Mouse (Mus musculus) heart, postnatal 36 days (tissue): ENCODE results near the gene Fam161a. TPM values are rescaled to one million over a fixed set of nuclear protein-coding genes. Genes with fewer than 3 reads are reported as not detected.

Experiments used
- DNase-seq, 2 experiments: peaks; one replicate each; pipeline ENCODE4 v3.0.0; 2021 to 2022
- intact Hi-C: fragments of 180-260 bp; cut with DNase I; formaldehyde crosslinking; loops from one replicate; pipeline ENCODE4 v1.15.1; 2025
- total RNA-seq, 2 experiments: library from RNA; stranded (reverse); gene quantifications; 2 replicates each; pipeline ENCODE4 v1.2.3; 2021

Fam161a gene
- total RNA-seq, 2 experiments from 2014 or later = 2.0 to 4.2 TPM

DNA sequence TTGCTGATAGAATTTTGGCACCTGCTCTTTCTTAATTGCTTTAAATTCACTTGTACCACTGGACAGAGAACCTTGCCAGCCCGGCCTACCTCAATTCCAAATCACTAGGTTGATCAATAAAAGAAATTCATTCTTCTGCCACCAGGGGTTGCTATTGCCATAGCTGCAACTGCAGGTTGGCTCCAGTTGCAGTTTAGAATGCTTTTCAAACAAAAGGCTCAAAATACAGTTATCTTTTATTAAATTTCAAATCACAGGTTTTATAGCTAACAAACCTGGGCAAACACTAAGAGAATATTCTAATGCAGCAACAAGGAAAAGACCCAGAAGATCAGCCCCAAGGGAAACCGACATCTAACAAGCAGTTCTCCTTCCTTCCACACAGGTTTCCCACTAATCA is 20.0 kb upstream of the Fam161a start:
- DNase-seq = peak; percentile 29 to 50

DNA sequence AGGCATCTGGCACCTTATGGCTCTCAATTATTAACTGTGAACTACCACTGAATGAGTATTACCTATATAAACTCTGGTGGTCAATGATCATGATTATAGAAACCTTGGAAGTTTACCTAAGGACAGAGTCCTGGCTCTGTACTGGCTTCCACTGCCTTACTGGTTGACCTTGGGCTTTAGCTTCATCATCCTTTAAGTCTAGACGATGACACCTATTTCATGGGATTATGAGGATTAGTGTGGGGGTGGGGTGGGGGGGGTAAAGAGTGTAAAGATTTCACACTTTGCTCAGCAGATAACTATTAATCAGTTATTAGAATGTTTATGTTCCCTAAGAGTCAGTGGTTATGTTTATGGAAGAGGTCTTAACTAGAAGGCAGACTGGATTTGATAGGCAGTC is 17.5 kb upstream of the Fam161a start:
- intact Hi-C loops = loop anchor here (2.0 to 10.0 kb wide), 5 partner anchors 78 to 578 kb away; partner anchors contain the start of genes Ahsa2 and Tmem17

More for the DNA sequence above, 20.0 kb upstream of the Fam161a start:
- intact Hi-C loops = loop anchor here (1.0 to 10.0 kb wide), 3 partner anchors 285 to 580 kb away; partner anchors contain the start of gene Tmem17

DNA sequence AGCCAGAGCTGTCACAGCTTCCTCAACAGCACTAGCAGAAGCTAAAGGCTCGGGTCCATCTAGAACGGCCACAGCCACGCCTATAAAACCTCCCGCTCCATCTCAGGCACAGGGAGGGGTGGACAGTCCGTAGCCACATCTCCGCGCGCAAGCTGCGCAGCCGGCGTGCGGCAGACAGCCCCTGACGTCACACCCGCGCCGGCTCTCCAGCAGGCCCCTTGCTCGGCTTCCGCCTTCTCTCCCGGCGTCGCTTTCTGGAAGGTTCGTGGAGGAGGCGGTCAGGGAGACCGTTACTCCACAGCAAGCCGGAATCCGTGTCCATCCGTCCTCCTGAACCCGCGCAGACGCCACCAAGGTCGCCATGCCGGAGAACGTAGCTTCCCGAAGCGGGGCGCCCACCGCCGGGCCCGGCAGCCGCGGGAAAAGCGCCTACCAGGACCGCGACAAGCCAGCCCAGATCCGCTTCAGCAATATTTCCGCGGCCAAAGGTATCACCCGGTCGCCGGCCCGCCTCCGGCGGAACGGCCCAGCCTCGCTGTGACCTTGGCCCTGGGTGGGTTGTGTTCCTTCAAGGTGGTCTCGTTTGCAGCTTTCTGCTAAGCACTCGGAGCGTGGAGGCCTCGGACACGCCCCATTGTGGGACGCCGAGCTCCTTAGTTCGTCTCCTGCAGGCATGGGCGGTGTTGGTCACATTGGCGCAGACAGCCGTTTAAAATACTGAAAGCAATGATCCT is 16.8 kb upstream of the Fam161a start, which contains the start of gene Cct4:
TSS of gene Cct4 (plus strand) at position 127 of the 734 bp plus-strand sequence.
- peak; percentile 95 to 96 for DNase-seq
- intact Hi-C loops = loop anchor here (5.0 to 10.0 kb wide), 2 partner anchors 77 to 504 kb away; partner anchors contain the start of gene Ahsa2

More for the DNA sequence above, 17.5 kb upstream of the Fam161a start:
- DNase-seq = no peak

DNA sequence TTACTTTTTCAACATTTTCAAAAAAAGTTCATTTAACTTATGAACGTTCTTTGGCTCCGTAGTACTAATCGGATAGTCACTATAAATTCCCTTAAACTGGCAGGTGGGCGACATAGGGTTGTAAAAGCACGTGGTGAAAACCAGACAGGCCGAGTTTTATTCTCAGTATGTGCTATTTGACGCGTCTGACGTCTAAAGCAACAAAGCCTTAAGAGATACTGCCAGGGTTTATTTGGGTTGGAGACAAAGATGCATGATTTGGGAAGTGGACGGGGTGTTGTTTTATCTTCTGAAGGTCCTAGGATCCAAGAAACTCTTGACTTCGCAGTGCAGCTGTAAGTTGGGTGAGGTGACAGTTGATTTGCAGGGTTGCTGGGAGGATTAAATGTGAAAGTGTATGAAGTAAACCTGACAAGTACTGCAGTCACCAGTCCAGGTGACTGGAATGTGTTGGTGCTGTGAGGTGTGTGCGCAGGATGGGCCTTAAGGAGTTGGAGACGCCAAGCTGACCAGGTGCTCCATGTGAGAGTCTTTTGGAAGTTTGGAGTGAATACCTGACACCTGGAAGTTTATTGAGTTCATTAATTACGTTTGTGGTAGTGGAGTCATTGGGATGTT is 16.0 kb upstream of the Fam161a start:
- intact Hi-C loops = loop anchor here (5.0 to 10.0 kb wide), 2 partner anchors 76 to 503 kb away; partner anchors contain the start of gene Ahsa2
- no peak for DNase-seq

DNA sequence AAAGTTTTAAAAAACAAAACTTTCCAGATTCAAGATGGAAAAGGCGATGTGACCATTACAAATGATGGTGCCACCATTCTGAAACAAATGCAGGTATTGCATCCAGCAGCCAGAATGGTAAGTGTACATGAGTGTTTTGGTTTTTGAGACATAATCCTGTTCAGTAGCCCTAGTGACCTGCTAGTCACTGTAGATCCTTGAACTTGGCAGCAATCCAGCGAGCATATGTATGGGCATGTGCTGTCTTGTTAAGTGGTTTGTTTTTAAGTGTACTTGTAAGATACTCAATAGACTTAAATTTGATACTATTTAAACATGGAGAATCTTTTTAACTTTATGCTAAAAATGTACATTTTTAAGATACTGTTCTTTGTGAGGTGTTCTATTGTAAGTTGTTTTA is 13.1 kb upstream of the Fam161a start:
- DNase-seq = no peak
- intact Hi-C loops = loop anchor here (5.0 to 10.0 kb wide), 2 partner anchors 73 to 501 kb away; partner anchors contain the start of gene Ahsa2

DNA sequence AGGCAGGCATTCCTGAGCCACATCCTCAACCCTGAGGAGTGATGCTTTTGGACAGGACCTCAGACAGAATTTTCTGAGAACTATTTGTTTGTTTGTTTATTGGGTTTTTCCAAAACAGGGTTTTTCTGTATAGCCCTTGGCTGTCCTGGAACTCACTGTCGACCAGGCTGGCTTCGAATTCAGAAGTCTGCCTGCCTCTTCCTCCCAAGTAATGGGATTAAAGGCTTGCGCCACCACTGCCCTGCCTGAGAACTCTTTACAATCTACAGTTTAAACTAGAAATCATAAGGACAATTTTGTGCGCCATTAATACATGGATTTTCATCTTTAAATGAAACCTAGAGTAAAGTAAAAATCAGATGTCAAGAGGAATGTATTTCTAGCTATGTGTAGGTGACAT is 11.9 kb upstream of the Fam161a start:
- intact Hi-C loops = loop anchor here (10.0 kb wide), 1 partner anchor 499 kb away; the partner anchor contains the start of gene Ahsa2
- no peak for DNase-seq

DNA sequence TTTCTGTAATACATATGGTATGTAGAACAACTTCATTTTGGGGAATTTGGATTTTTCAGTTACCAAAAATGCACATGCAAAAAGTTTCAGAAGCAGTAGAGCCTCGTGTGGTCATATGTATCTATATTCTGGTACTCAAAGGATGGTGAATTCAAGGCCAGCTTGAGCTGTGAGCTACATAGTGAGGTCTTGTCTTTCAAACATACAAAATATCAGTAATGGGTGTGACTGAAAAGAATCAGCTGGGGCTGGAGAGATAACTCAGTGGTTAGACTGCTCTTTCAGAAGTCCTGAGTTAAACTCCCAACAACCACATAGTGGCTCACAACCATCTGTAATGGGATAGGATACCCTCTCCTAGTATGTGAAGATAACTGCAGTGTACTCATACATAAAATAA is 9.0 kb upstream of the Fam161a start:
- intact Hi-C loops = loop anchor here (10.0 kb wide), 1 partner anchor 496 kb away; the partner anchor contains the start of gene Ahsa2
- no peak for DNase-seq

DNA sequence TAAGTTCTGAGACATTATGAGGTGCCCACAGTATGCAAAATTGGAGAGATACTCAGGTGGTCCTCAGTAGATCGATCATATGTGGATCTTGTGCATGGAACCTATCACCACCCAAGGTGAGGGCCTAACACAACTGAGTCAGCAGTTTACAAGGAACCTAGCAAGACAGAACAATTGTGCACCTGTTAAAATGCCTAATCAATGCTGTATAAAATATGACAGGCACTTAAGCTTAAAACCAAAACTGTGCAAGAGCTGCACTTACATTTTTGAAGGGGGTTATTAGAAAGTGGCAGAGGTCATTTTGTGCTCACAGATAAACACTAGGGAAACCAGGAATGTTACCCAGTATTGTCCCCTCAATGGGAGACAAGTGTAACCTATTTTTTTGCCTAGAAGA is 2.1 kb upstream of the Fam161a start:
- no peak for DNase-seq
- intact Hi-C loops = loop anchor here (5.0 kb wide), 2 partner anchors 137 to 267 kb away; no protein-coding TSS in a partner anchor

DNA sequence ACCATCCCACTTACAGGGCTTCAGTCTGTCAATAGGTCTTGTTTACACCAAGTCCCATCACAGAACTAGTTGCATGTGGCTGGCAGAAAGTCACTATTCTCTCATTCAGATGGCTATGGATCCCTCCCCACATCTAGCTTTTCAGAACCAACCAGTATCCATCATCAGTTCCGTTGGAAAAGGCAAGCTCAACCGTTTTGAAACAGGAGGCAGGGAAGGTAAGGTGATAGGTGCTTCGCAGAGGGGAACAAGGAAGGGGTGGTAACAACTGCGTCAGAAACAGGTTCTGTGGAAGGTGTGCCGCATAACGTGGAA is 208 bp upstream of the Fam161a start:
- DNase-seq = no peak
- intact Hi-C loops = loop anchor here (2.0 to 5.0 kb wide), 3 partner anchors 14 to 265 kb away; no protein-coding TSS in a partner anchor

DNA sequence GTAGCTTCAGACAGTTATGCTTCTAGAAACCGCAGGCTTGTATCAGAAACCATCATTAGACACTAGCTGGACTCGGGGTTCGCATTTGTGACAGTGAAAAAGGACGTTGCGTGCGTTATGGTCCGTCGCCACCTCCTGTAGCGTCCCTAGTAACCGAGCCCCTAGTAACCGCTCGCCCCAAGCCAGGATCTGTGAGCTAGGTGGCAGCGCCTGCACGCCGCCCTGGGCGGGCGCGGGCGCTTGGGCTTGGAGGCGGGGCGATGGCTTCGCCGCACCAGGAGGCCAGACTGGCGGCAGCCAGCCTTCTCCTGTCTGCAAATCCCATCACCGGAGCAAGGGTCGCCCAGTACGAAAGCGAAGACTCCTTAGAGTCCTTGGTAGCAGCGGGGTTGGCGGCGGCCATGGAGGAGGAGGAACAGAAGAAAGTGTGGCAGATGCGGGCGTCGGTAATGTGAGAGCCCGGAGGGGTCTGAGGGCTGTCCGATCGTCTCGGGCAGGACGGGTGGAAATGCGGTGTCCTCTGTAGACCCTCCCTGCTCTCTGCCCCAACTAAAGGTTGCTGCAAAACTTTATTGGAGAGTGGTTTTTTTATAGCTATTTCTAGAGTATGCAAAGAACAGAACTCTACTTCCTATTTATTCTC is 971 bp downstream of the Fam161a start:
- intact Hi-C loops = loop anchor here (1.0 to 5.0 kb wide), 3 partner anchors 59 to 264 kb away; no protein-coding TSS in a partner anchor
- peak; percentile 79 to 84 for DNase-seq

DNA sequence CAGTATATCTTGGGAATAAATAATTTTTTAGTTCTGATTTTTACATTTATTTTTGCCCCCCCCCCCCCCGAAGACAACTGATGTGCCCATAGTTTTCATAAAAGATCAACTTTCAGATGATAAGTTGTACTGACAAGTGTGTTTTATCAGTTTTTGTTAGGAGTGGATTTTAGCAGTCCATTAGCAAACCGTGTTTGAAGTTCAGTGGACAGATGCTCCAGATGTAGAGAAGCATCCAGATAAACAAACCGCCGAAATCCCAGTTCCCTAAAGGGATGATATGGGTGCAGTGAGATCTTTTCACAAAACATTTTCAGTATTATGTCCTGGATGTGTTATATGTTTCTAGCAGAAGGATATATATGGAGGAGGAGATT is 1.5 kb downstream of the Fam161a start:
- intact Hi-C loops = loop anchor here (1.0 to 5.0 kb wide), 3 partner anchors 58 to 263 kb away; no protein-coding TSS in a partner anchor

DNA sequence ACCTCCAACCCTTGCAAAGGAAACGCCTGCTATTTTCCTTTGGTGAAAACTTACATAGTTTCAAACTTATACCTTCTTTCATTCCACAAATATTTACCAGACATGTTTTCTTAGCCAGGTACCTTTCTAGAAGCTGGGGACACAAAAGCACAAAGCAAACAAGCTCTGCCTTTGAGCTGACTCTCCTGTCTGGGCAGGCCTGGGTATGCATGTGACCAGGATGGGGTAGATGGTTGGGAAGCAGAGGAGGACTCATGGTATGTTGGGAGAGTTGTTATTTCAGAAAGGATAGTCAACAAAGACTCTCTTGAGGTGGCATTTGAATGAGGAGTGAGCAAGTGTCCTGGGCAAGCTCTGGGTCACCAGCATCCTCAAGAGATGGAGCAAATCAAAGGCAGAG is 5.8 kb downstream of the Fam161a start:
- intact Hi-C loops = no loop called here

More for the DNA sequence above, 1.5 kb downstream of the Fam161a start:
- no peak for DNase-seq

DNA sequence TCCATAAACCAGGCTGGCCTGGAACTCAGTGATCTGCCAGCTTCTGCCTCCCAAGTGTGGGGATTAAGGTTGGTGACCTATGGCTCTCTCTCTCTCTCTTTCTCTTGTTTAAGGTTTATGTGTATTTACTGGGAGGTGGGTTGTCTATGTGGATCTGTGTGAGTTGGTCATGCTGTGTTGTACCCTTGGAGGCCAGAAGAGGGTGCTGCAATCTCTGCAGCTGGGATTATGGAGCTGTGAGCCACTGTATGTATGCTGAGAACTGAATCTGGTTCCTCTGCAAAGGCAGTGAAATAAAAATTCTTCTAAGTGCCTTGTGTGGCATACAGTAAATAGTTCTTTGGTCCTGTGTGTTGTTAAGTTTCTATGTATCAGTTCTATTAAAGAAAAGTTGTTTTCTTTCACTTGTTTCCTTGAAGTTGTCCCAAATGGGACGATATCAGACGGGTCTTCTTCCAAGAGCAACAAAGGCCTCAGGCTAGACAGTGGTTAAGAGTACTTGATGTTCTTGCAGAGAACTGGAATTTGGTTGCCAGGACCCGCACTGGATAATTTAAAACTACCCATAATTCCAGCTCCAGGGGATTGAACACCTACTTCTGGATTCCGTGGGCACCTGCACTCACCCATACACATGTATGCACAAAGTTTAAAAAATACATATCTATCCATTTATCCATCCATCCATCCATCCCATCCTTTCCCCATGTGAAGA is 6.4 kb downstream of the Fam161a start:
- intact Hi-C loops = no loop called here
- no peak for DNase-seq

More for the DNA sequence above, 5.8 kb downstream of the Fam161a start:
- DNase-seq = no peak

DNA sequence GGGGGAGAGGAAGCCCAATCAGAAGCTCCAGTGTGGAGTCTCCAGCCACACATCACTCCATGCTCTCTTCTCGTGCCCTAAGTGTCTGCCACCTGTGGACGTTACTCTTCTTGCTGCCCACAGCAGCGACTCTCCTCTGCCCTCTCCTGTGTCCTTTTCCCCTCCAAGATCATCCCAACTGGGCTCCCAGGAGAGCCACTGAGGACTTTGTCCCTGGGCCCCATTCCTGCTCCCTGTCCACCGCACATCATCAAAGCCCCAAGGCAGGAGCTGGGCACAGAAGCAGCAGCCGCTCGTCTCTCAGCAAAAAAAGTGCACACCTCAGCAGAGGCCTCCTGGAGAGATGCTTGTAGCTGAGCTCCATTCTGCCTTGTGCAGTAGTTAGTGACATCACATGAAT is 7.7 kb downstream of the Fam161a start:
- DNase-seq = no peak
- intact Hi-C loops = no loop called here

DNA sequence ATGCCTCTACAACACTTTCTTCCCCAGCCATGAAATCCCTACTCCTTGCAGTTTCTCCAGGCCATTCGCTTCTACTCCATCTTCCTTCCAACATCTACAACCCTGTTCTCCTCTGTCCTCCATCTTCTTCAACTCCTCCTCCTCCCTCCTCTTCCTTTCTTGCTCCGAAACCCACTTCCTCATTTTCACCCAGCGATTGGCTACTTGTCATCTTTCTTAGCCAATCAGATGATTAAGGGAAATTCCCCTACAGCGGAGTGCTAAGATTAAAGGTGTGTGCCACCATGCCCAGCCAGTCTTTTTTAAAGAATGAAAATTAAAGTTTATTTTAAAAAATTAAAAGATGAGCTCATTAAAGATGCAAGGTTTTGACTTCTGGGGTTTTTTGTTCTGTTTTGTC is 10.6 kb downstream of the Fam161a start:
- intact Hi-C loops = no loop called here
- no peak for DNase-seq

DNA sequence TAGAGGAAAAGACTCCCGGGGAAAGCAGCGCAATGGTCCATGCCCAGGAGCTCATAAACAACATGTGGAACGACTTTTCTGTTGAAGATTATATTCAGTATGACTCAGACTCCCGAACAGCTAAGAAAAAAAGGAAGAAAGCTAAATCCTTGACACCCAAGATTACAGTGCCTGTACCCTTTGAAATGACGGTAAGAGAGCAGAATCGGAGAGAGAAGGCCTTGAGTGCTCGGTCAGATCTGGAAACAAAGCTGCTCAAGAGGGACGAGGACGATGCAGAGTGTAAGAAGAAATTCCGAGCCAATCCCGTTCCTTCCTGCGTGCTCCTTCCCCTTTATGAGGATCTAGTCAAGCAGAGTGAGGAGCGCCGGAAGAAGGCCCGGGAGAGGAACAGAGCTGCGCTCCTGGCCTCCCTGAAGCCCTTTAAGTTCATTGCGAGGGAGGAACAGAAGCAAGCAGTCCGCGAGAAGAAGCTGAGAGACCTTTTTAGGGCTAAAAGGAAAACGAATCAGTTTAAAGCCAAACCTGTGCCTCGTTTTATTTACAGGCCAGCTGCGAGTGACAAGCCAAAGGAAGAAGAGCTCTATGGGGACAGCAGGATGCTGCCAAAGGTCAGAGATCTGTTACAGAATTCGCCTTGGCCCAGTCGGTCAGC is 12.9 kb downstream of the Fam161a start:
- intact Hi-C loops = no loop called here
- peak in 1 of 2 experiments; percentile 4 for DNase-seq

DNA sequence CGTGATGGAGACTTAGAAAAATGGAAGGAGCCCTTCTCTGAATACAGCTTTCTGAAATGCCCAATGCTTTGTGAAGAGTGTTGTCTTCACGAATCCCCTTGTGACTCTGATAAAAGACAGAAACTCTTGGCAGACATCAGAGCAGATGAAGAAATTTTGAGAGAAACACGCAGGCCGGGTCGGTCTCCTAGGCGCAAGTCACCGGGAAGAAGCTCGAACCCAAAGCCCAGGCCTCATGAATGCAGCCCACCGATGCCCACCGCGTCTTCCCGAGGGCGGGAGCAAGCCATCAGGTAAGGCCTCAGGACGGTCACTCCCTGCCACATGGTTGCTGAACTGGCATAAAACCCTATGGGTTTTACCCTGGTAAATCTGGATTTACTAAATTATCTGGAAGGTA is 13.5 kb downstream of the Fam161a start:
- intact Hi-C loops = no loop called here

DNA sequence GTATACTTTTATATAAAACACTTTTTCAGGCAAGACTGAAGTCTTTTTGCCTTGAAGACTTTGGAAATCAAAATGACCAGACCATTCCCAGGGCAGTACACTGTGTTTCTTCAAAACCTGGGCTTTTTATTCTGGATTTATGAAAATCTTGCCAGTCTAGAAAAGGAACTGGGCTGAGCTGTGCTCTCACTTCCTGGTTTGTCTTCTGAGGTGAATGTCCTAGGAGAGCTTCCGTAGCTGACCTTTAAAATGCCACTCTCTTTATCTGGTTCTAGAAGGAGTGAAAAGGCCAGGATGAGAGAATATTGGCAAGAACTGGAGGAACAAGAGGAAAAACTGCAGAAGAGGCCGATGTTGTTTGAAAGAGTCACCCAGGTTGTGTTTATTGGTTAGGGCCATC is 15.8 kb downstream of the Fam161a start:
- no peak for DNase-seq
- intact Hi-C loops = no loop called here

More for the DNA sequence above, 13.5 kb downstream of the Fam161a start:
- no peak for DNase-seq

DNA sequence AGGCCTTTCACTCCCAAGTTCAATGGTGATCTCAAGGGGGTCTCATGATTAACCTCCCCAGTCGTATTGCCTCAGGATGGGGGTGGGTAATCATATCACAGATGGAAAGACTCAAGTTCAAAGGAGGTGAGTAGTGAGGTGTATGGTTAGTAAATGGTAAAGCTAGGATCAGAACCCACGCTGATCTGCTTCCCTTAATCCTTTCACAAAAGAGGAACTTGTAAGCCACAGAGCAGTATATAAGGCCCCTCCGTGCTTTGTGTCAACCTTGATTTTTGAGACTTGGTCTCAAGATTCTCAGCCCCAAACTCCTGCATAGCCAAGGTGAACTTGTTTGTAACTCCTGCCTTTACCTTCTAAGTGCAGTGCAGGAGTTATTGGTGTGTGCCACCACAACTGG is 16.8 kb downstream of the Fam161a start:
- intact Hi-C loops = no loop called here
- DNase-seq = no peak

DNA sequence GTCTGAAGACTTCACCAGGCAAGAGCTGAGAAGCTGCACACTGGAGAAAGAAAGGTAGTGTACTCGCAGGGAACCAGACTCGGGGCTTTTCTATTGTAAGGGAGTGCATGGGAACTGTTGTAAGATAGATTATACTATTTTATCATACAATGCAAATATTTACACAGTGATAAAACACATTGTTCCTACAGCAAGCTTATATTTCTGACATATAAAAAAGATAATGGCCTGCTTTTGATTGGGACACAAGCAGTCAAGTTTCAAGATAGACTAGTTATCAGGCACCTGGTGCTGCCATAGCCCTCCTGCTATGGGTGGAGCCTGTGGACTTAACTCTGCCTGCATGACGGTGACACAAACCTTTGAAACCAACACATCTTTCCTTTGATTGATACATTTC is 21.6 kb downstream of the Fam161a start:
- DNase-seq = no peak
- intact Hi-C loops = no loop called here
